Mouse (Mus musculus) thymus, postnatal 36 days (tissue): ENCODE data around the gene Tspan14.

ENCODE experiments used
- DNase-seq, 2 experiments: peaks; one replicate each; pipeline ENCODE4 v3.0.0; 2022; ENCODE audit warnings: mixed read lengths in 2 of 2

Gene Tspan14

DNA sequence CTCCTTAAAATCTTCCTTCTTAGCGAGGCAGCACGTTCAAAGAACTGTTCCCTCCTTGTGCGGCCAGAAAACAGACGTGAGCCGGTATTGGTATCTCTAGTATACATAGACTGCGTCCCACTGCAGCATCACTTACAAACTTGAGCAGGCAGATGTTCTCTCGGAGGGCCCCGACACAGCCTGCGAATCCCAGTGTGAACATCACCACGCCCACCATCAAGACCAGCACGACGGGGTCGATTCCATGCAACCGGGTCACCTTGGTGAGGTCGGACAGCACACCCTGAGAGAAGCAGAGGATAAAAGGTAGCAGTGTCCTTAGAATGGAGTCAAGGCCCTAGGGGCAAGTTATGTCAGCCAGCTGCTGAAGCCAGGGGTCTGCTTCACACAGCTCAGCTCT, 49.9 kb downstream of the Tspan14 start:
- DNase-seq, result no peak

GRCm38 (mm10) chr14:40915838-40916237, 50.8 kb downstream of the Tspan14 start:
- no peak for DNase-seq

DNA sequence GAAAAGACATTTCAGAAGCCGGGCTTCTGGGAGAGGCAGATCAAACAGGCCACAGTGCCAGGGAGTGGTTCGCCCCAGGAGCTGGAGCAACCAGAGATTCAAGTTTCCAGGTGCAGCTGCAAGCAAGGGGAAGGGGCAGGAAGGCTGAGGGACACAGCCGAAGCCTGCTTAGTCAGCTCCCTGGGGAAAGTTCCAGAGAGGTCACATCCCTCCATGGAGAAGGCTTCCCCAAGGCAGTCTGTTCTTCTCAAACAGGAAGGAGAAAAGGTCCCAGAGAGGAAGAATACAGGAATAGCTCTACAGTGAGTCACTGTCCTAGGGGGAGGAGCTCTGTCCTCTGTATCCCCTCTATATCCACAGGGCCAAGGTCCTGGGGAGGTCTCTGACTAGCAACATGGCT, 51.9 kb downstream of the Tspan14 start:
- no peak for DNase-seq

DNA sequence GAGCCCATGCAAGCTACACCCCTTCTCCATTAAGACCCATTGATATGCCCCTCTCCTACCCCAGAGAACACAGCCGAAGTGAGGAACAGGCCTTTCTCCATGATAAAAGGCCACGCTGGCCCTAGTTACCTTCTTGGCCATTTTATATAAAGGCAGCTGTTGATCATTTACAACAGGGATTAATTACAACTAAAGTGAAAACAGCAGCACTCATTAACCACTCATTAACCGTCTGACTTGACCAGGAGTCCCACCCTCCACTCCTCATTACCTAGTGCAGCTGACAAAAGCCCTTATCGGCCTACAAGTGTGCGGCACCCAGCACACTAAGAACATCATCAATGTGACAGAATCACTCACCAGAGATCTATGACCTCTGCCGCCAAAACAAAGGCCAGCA, 52.9 kb downstream of the Tspan14 start:
- DNase-seq, result no peak

- DNase-seq, result no peak
Observed at GRCm38 (mm10) chr14:40911529-40911928, 55.1 kb downstream of the Tspan14 start.

DNA sequence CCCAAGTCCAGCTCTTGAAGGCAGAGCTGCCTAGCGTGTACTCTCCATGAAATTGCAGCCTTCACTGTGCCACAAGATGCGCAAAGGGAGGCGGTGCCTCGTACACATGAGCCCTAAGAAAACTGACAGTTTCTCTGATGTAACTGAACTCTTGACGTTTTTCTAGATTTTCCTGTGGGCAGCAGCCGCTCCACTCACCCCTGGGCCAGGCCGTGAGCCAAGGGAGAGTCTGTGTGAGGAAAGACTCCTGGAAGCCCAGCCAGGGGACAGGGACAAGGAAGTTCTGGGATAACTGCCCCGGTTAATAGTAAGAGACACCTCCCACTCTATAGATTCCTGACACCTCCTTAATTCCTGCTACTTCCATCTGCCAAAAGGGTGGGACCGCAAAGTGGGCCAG, 57.8 kb downstream of the Tspan14 start:
- DNase-seq, result no peak

DNA sequence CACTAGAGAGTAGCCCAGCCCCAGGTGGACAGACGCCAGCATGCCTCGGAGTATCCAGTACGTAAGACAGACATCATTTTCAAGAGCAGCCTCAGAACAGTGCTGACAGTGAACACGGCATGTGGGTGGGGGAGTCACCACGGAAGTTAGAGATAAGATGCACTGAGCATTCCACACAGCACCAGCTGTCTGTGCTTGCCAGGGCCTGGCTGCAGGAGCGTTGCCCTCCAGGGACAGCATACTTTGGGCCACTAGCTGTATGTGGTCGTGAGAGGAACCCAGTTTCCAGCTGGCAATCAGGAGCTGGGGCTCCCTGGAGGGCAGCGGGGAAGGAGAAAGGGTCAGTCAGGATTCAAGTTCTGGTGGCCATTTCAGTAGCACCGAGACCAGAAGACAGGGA, 59.8 kb downstream of the Tspan14 start:
- no peak for DNase-seq

DNA sequence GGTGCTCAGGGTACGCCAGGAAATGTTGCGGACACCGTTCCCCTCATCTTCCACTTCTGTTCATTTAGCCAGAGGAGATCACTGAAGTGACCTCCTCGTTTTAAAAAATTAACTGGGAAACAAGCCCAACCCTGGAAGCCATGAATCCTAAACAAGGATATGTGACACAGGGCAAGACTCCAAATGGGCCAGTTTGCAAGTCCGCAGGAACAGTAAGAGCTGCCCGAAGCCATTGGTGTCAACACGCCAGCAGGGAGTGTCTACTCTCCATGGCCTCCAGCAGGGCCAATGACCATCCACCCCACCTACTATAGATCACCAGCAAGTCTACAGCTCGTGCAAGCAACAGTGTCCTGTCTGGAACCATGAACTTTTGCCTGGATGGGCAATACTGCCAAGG, 60.8 kb downstream of the Tspan14 start:
- no peak for DNase-seq

DNA sequence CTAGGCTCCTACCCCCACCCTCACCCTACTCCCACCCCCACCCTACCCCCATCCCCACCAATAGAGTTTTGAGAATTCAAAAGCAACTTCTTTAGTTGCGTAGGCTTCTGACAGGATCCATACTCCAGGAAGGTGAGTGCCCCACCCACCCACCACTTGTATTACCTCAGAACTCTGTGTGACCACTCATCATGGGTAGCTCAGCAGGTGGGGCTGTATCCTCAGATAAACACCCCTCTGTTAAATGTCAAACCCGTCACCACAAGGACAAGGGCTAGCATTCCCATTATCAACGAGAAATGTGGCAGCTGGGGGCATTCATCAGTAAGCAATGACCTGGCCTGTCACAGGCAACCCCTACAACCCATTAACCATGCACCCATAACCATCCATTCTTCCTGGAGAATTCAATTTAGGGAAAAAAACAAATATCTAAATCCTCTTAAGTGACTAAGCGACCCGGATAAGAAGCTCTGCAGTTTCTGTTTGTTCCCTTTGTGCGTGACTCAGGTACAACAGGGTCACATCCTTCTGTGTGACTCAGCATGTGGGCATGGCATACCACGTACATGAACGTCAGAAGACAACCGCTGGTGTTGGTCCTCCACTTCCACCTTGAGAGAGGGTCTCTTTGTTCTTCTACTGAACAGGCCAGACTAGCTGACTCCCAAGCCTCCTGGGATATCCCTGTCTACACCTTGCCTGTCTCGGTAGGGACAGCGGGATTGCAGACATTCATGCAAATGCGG, 64.1 kb downstream of the Tspan14 start:
- DNase-seq, result no peak

DNA sequence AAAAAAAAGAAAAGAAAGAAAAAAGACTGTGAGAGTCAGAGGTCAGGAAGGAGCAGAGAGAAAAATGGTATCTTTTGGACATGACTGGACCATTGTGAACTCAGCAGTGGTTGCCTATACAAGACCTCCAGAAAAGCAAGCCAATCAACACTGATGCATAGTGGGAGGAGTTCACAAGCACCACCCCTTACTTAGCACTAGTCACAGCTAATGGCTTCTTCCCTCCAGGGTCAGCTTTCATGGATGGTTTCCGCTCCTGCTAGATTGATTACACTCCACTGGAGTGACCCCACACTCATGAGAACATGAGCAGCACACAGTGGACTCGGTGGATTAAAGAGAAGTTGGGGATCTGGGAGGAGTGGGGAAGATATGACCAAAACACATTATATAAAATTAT, 66.3 kb downstream of the Tspan14 start:
- DNase-seq, result no peak

GRCm38 (mm10) chr14:40897916-40898315, 68.7 kb downstream of the Tspan14 start:
- DNase-seq, result no peak

- no peak for DNase-seq
Observed at GRCm38 (mm10) chr14:40895681-40896080, 70.9 kb downstream of the Tspan14 start.

GRCm38 (mm10) chr14:40894576-40895247, 71.9 kb downstream of the Tspan14 start:
- DNase-seq, result peak; percentile 62 to 65

DNA sequence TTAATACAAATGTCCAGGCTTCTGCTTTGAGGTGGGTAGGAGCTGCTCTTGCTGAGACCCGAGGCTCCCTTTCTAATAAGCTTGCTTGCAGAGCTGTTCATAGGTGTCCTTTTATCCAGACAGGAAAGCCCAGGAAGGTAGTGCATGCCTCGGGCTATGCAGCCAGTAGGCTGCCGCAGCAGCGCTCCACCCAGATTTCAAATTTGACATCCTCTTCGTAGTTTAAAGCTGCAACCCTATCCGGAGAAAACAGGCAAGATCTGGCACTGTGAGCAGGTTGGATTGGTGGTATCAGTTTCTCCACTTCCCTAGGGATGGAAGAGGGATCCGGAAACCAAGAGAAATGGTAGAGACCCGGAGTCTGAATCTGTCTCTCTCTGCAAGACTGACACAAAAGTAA, 72.7 kb downstream of the Tspan14 start:
- DNase-seq, result no peak

DNA sequence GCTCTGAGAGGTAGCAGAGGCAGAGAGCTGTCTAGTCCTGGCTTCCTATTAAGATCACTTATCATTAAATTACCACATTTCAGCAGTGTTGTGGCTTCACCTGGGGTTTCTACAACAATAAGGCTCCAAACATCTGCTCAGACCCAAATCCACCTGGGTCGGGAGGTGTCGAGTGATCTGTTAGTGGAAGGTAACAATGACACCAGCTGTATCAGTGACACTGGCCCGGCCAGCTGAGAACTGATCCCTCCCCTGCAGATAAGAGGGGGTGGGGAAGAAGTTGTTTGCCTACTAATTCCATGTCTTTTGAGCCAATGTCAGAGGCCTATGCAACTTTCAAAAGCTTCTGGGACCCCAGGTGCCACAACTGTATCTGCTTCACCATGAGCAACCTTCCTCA, 73.4 kb downstream of the Tspan14 start, which contains the start of gene Sh2d4b:
Gene Sh2d4b (minus strand): TSS at position 71 of the 400 bp plus-strand sequence.
- no peak for DNase-seq

DNA sequence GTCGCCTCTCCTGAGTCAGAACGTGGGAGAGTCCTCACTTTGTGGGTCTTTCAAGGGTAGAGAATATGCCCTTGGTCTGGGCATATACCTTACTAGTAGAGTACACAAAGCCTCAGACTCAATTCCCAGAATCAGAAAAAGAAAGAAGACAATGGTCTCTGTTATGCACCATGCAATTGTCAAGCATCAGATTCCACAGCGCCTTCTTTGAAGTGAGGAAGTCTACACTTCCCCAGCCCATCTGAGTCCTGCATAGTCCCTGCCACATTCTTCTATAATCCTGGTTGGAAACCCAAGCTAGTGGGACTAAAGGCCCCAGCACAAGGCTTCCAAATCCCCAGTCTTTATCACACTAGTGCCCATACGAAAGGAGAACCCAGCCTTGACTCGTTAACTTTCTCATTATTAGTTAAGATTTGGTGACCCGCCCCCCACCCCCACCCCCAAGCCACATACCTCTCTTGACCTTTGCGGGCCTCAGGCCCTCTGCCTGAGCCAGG, 74.2 kb downstream of the Tspan14 start:
- DNase-seq, result no peak

DNA sequence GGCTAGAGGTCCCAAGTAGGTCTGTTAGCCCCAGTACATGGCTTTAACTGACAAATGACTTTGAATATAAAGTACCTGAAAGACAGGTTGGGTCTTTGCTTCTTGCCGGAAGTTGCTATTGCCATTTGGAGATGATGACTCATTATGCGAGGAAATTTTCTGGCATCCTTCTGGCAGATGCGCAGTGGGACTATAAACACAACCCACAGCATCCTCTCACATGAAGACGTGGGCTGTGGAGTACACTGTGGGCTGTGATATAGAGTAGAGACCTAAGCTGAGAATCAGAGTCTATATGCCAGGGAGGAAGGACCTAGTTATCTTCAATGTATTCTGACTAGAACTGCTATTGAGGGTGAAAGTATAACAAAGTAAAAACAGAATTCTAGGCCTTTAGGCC, 75.1 kb downstream of the Tspan14 start:
- DNase-seq, result no peak

DNA sequence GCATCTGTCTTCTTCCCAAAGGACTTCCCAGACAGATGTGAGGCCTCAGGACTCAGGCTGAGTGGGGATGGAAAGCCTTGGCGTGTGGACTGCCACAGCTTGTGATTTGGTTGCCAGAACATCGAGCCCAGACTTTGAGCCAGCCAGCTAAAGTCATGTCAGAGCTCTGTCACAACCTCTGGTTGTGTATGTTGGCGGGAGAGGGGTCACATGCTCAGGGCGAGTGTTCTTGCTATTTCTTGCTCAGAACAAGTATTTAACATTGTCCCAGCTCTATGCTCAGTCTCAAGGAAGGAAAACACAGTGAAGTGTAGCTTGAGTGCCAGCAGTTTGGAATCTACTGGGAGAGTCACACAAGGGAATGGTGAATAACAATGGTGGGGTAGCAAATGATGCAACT, 76.9 kb downstream of the Tspan14 start:
- DNase-seq, result no peak

GRCm38 (mm10) chr14:40889181-40889580, 77.4 kb downstream of the Tspan14 start:
- DNase-seq, result no peak

- DNase-seq, result peak in 1 of 2 experiments; percentile 23
Observed at GRCm38 (mm10) chr14:40886428-40887202, 80.0 kb downstream of the Tspan14 start.

DNA sequence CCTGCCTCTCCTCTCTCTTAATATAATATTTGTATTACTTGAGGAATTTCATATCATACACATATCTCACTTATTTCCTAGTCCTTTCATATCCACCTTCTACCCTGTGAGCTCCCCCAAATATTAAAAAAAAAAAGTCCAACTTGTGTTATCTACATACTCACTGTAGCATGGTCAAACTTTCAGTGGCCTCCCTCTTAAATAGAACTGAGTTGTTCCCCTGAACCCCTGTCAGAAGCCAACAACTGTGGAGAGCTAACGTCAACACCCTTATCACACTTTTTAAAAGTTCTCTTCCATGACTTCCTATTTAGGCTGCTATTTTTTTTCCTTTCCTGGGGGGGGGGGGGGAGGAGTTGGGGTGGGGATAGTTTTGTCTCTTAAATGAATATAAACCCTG, 80.9 kb downstream of the Tspan14 start:
- DNase-seq, result no peak

- no peak for DNase-seq
Observed at GRCm38 (mm10) chr14:40885225-40885624, 81.4 kb downstream of the Tspan14 start.

DNA sequence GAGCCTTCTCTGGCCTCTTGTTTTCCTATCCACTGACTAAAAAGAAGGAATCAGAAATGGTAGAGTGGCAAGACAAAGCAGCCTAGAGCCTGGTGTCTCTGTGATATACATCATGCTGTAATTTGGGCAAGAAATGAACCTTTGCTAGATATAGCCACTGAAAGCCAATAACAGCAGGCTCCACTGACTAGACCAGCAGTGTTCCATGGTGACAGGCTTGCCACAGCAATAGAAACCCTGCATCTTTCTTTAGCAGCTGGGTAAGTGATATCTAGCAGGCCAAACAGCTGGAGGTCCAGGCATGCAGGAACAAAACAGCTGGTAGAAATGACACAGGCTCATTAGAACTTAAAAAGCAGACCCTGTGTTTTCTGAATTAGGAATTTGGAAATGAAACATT, 92.0 kb downstream of the Tspan14 start:
- no peak for DNase-seq

- DNase-seq, result no peak
Observed at GRCm38 (mm10) chr14:40873961-40874360, 92.6 kb downstream of the Tspan14 start.
